Mouse (Mus musculus): ENCODE data around the gene Gp9. TPM values are rescaled to one million over a fixed set of nuclear protein-coding genes. Genes with fewer than 3 reads are reported as not detected.

Gene Gp9
- total RNA-seq (2021): under 1 TPM; 0.80 to 0.86 TPM
- long read RNA-seq, experiment 1, partial matches to known transcripts: 0 of 2 reads
- long read RNA-seq, experiment 1, other reads (novel, unspliced or antisense): 0 of 2 reads
- long read RNA-seq, experiment 2, partial matches to known transcripts: 1 of 1 reads
- long read RNA-seq, experiment 2, other reads (novel, unspliced or antisense): 0 of 1 reads

DNA sequence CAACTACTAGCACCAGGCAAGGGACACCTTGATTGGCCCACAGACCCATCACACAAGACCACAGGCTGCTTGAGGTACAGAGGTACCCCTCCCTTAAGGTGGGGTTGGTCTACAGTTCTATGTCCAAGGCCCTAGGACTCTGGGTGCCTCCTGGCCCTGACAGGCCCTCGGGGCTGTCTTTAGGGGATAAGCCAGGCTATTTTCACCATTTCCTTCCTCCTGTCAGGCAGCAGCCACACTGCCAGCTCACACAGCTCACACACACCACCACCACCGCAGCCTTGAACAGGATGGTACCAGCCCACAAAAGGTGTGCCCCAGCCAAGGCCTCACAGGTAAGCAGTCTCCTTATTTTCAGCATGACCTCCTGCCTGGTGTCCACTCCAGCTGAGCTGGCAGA is at the start of gene Gp9:
TSS of gene Gp9 (plus strand) at position 231 of the 400 bp plus-strand sequence.
- DNase-seq (ENCODE audit: low spot score in 2 of 2): no peak

- DNase-seq (ENCODE audit: low spot score in 2 of 2): no peak
Measured at GRCm38 (mm10) chr6:87728102-87728501, 49.8 kb upstream of the Gp9 start.

DNA sequence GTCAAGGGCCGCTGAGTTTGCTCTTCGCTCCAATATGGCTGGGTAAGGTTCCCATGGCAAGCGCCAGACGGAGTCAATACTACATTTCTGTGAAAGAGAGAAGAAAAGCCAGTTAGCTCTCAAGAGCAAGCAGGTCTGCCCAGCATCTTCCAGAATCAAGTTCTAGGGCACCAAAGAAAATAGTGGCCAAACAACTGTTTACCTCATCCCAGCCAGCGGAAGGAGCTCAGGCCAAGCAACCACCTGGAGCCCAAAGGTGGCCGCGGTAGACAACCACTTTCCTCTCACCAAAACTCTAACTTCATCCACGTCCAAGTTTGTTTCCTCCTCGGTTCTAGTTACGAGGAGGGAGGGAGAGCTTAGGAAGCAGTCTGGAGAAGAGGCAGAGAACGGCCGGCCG is 47.7 kb upstream of the Gp9 start:
- no peak for DNase-seq (ENCODE audit: low spot score in 2 of 2)

GRCm38 (mm10) chr6:87730591-87731462 is 47.0 kb upstream of the Gp9 start, which contains the start of gene Efcc1:
Gene Efcc1 (plus strand): TSS chr6:87730869.
- DNase-seq (ENCODE audit: low spot score in 2 of 2): peak; percentile 56 to 72

- DNase-seq (ENCODE audit: low spot score in 2 of 2): no peak
Measured at GRCm38 (mm10) chr6:87731463-87732095, 46.3 kb upstream of the Gp9 start.

GRCm38 (mm10) chr6:87732151-87733011 is 45.5 kb upstream of the Gp9 start:
- DNase-seq (ENCODE audit: low spot score in 2 of 2): peak; percentile 25 to 32

DNA sequence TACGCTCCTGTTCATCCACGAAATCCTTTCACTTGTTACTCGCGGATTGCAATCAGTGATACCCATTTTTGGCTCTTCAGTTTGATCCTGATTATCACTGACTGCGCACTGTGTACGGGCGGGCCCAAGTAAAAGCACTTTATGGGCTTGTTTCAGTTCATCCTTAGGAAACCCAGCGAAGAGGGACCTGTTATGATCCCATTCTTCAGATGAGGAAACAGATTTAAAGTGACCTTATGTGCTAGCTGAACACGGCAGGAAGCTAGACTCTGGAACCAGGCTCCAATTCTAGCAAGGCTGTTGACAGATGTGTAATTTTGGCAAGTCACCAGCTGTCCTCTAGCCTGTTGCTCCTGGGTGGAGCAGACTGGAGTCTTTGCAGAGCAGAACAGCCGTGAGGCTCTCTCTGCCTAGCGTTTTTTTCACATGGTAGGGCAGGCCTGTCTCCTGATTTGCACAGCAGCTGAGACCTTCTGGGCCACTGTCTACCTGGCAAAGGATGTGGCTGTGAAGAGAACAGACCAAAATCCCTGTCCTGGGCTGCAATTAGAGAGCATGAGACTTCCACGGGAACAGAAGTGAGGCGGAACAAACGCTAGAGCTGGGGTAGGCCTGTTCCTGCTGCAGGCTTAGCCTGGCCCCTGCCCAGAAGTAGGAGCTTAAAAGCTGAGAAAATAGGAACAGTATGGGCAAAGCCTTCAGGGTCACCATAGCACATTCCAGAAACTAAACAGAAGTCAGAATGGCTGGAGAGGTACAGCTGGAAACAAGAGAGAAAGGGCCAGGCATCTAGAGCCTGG is 44.5 kb upstream of the Gp9 start:
- no peak for DNase-seq (ENCODE audit: low spot score in 2 of 2)

DNA sequence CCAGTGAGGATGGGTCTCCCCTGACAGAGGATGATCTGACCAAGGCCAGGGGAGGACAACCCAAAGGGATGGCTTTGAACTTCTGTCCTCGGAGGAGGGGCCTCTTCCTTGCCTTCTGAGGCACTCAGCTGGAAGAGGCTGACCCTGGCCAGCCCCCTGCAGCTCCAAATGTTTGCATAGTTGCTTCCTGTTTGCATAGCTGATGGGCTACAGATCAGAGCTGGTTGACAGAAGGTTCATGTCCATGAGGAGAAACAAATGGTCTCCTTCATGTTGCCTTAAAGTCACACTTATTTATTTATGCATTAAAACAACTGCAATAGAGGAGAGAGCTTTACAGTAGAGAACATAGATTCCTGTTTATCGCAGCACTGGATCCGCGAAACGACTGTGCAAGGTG is 43.7 kb upstream of the Gp9 start:
- no peak for DNase-seq (ENCODE audit: low spot score in 2 of 2)

DNA sequence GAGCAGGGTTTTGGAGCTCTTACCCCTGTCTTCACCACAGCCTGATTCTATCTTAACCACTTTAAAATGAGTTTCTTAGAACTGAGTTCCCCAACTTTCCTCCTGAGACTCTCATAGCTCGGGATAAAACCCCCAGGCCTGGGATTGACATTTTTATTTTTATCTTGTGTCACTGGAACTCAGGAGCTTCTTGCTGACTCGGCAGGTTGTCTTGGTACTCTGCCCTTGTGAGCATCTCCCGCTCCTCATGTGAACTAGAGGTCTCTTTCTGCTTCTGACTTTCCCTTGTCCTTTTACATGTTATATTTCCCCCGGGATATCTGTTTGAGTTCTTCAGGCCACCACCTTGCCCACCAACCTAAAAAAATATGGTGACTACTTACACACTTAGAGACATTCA is 40.9 kb upstream of the Gp9 start:
- no peak for DNase-seq (ENCODE audit: low spot score in 2 of 2)

- DNase-seq (ENCODE audit: low spot score in 2 of 2): no peak
Measured at GRCm38 (mm10) chr6:87737921-87738626, 39.8 kb upstream of the Gp9 start.

DNA sequence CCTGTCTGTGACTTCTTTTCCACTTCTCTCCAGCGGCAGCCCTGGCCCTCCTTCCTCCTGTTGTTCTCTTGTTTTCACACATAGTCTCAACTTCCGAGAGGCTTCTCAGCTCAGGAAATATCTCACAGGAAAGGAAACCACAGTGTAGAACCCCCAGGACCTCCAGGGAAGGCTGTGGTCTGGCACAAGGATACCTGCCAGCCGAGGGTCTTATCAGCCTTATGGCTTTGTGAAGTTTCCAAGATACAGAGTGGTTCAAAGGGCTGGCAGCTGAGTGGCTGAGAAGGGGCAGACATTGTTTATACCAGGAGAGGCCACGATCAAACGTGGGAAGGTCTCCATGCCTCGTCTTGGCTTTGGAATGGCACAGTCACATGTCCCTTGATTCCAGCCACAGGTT is 38.0 kb upstream of the Gp9 start:
- no peak for DNase-seq (ENCODE audit: low spot score in 2 of 2)

DNA sequence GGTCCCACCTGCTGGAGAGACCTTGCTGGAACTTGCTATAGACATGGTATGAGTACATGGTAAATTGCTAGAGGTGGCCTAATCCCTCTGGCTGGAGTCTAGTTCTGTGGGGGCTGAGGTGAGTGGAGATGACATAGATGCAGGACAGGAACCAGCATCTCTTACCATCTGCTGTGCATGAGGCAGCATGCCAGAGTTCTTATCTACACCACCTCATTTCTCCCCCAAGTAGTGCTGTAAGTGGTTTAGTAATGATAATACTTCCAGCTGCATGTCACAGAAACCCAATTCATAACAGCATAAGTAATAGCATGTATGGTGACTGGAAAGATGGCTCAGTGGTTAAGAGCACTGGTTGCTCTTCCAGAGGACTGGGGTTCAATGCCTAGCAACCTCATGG is 37.4 kb upstream of the Gp9 start:
- DNase-seq (ENCODE audit: low spot score in 2 of 2): no peak

GRCm38 (mm10) chr6:87741978-87742377 is 35.9 kb upstream of the Gp9 start:
- no peak for DNase-seq (ENCODE audit: low spot score in 2 of 2)

- no peak for DNase-seq (ENCODE audit: low spot score in 2 of 2)
Measured at GRCm38 (mm10) chr6:87742804-87743203, 35.1 kb upstream of the Gp9 start.

- no peak for DNase-seq (ENCODE audit: low spot score in 2 of 2)
Measured at GRCm38 (mm10) chr6:87743281-87743680, 34.6 kb upstream of the Gp9 start.

DNA sequence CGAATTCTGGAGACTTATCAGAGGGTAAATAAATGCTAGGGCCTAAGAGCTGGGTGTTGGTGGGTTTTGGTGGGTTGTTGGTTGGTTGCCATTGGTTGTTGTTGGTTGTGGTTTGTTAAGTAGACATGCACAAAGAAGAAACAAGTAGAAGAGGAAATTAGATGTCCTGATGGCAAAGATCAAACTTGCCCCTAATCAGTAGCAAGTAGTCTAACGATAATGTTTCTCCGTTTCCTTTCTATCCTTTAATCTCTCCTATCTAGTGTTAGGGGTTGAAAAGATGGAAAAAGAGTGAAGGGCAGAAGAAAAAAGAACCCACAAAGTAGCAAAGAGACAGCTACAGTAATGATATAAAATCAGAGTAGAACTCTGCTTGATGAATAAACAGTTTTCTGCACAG is 33.2 kb upstream of the Gp9 start:
- DNase-seq (ENCODE audit: low spot score in 2 of 2): no peak

GRCm38 (mm10) chr6:87745301-87745700 is 32.6 kb upstream of the Gp9 start:
- DNase-seq (ENCODE audit: low spot score in 2 of 2): no peak

DNA sequence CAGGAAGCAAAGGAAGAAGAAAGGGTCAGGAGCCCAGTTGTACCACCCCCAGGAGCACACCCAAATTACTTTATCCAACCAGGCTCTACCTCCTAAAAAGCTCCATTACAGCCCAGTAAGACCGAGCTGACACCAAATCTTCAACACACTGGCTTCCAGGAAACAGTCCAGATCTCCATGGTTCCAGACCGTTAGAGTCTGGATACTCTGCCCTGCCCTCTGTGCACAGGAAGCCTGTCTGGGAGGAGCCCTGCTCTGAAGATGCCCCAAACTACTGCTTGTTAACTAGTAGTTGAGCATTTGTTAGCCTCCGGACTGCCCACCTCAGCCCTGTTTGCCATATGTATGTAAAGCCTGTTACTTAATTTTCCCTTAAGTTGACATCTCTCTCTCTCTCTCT is 31.8 kb upstream of the Gp9 start:
- no peak for DNase-seq (ENCODE audit: low spot score in 2 of 2)

- no peak for DNase-seq (ENCODE audit: low spot score in 2 of 2)
Measured at GRCm38 (mm10) chr6:87746849-87747248, 31.0 kb upstream of the Gp9 start.

DNA sequence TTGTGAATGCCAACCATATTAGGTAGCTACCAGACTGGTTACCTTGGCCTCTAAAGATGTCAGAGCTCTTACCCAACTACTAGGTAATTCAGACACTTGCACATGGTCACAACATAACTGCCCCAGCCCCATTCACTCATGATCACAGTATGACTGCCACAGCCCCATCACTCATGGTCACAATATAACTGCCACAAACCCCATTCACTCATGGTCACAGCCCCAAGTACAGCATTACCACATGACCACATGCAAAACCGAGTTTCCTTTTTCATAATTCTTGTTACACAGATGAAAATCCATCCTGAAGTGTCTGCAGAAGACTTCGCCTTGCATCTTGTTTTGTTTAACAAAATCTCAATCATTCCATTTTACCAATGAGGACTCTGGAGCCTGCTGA is 29.8 kb upstream of the Gp9 start:
- DNase-seq (ENCODE audit: low spot score in 2 of 2): no peak
